Mouse (Mus musculus): ENCODE results near the gene Hadh.

- TF ChIP-seq CEBPB (IDR thresholded peaks at IDR 0.05; ENCODE audit: insufficient read depth, poor library complexity, severe bottlenecking) (no peak), MAX (IDR thresholded peaks at IDR 0.05; ENCODE audit: low read depth) (no peak), E2F4 (IDR thresholded peaks at IDR 0.05; ENCODE audit: insufficient read depth) (no peak), TCF12 (IDR thresholded peaks at IDR 0.05; ENCODE audit: insufficient read depth, poor library complexity, severe bottlenecking) (no peak), POLR2A (IDR thresholded peaks at IDR 0.05; ENCODE audit: insufficient read length, low read depth) (no peak), SRF (IDR thresholded peaks at IDR 0.05; ENCODE audit: control insufficient read depth, insufficient read length, low read depth) (no peak), MYOD1 (IDR thresholded peaks at IDR 0.05; ENCODE audit: control insufficient read depth in 1 of 3, insufficient read length in 2 of 3, low read depth in 2 of 3) (no peak), REST (IDR thresholded peaks at IDR 0.05; ENCODE audit: insufficient read depth, insufficient read length) (no peak), USF1 (IDR thresholded peaks at IDR 0.05; ENCODE audit: low read depth) (no peak), MYOG (IDR thresholded peaks at IDR 0.05; ENCODE audit: control insufficient read depth in 1 of 3, insufficient read depth in 1 of 3, insufficient read length in 2 of 3, low read depth in 2 of 3) (no peak), POLR2AphosphoS2 (IDR thresholded peaks at IDR 0.05; ENCODE audit: insufficient read length, low read depth) (no peak)
Observed at GRCm38 (mm10) chr3:131214841-131215240, 57.1 kb downstream of the Hadh start.

All from myocyte (in vitro differentiated cells).